Mouse (Mus musculus) layer of hippocampus, postnatal 14 days (tissue): ENCODE measurements at regions not wholly inside any gene's neighbourhood (a gene's known extent, or its start where the extent isn't known, plus 50 kb on each side); places are given as distances from the start of the nearest gene placed in this dataset.
A peak's percentile ranks its signal among the peaks of the same experiment; 100 is the strongest.

Experiments
- DNase-seq, 2 experiments: peaks; one replicate each; pipeline ENCODE4 v3.0.0; 2021 to 2022; ENCODE audit warnings: low spot score in 2 of 2, mixed read lengths in 1 of 2

- DNase-seq = no peak
Observed at GRCm38 (mm10) chr3:148336640-148337039, 653.7 kb downstream of the Adgrl2 start.

GRCm38 (mm10) chr3:148336091-148336511, 654.3 kb downstream of the Adgrl2 start:
- no peak for DNase-seq

GRCm38 (mm10) chr3:148335654-148336053, 654.7 kb downstream of the Adgrl2 start:
- no peak for DNase-seq

DNA sequence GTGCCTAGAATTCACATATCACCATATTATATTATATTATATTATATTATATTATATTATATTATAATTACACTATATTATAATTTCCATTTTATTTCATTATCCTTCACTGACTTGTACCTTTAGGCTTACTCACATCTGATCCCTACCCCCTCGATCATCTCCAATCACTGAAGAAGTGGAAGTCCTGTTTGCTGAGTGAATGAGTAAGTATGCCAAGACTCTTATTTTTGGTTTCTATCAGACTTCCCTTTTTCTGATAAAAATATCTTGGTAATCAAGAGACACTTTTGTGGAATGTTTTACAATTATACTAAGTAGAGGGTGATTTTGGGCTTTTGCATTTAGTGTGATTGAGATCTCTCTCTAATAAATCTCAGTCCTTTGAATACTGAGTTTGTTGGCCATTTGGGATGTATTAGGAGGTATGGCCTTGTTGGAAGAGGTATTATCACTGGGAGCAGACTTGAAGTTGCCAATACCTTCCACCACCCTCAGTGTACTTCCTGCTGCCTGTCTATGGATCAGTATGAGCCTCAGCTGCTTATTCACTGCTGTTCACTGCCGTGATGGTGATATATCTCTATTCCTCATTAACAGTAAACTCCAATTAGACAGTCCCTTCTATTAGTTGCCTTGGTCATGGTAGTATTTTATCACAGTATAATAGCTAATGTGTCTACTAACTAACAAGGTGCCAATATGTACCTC, 665.3 kb downstream of the Adgrl2 start:
- DNase-seq = no peak

- no peak for DNase-seq
Observed at GRCm38 (mm10) chr3:148321894-148322293, 668.5 kb downstream of the Adgrl2 start.

DNA sequence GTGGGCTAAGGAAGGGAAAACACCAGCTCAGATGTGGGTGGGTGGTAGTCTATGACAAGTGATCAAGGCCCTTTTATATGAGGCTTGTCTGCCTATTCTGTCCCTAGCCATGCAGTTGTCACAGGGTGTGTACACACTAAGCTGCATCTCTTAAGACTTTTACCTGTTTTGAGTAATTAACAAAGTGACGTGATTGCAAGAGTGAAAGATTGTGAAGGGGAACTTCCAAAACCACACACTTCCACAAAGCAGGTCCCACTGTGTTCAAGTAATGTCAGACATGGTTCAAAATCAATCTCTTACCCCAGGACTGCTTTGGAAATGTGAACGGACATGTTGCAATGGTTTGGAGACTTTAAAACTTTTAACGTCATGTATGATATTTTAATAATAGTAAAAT, 674.2 kb downstream of the Adgrl2 start:
- DNase-seq = no peak

GRCm38 (mm10) chr3:148315286-148315685, 675.1 kb downstream of the Adgrl2 start:
- DNase-seq = peak in 1 of 2 experiments; percentile 26

DNA sequence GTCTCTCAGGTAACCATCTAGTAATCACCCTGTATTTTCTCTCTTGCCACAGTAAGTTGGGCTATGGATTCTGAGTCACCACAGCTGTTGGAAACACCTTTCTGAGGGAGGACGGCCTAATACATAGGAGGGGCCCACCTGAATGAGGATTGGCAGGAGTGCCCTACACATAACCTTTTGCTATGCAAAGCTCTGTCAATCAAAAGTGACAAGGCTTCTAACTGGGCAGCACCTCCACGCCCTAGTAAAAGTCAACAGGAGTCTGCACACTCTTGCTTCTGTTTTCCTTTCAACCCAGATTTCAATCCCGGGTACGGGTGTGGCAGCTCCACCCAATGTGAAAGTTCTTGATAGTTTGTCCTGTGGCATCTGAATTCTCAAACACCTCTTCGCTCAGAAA, 694.8 kb downstream of the Adgrl2 start:
- DNase-seq = no peak

- DNase-seq = no peak
Observed at GRCm38 (mm10) chr3:148278978-148279377, 711.4 kb downstream of the Adgrl2 start.

DNA sequence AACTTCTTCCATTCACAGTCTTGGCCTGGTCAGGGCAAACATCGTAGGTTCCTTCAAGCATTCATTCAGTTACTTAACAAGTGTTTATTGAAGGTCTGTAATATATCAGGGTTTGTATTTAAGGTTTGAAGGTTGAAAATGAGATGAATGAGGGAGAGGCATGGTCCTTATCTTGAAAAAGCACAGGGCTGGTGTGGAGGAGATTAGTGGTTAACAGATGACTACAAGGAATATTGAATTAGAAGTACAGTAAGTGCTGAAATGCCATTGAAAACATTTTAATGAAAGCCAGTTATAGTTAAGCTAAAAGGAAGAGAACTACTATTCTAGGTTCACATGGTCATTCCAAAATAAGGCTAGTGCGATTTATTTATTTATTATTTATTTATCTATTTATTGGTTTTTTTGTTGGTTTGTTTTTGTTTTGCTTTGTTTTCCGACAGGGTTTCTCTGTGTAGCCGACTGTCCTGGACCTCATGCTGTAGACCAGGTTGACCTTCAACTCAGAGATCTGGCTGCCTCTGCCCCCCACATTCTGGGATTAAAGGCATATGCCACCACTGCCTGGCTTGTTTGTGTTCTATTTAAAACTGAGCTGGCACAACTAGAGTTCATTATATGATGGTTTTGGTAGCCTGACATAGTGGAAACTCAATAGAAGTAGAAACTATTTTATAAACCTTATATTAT, 718.1 kb downstream of the Adgrl2 start:
- DNase-seq = no peak

DNA sequence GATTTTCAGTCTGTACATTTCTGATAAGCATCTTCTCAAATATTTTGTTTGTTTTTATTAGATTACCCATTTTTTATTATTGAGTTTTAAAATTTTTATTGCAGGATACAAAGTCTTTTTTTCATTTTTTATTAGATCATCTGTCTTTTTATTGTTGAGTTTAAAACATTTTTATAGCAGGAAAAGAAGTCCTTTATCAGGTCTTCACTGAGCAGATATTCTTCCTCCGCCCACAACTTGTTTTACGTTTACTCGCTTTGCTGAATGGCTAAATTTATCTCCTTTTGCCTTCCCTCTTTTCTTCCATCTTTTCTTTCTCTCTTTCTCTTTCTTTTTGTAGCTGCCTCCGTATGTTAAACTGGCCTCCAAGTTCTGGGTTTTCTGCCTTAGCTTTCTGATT, 721.5 kb downstream of the Adgrl2 start:
- DNase-seq = no peak

- DNase-seq = no peak
Observed at GRCm38 (mm10) chr3:148259211-148259610, 731.1 kb downstream of the Adgrl2 start.

- peak; percentile 13 to 66 for DNase-seq
Observed at GRCm38 (mm10) chr3:148248617-148249016, 741.7 kb downstream of the Adgrl2 start.

- DNase-seq = no peak
Observed at GRCm38 (mm10) chr3:148246786-148247185, 743.6 kb downstream of the Adgrl2 start.

- DNase-seq = no peak
Observed at GRCm38 (mm10) chr3:148238093-148238492, 752.3 kb downstream of the Adgrl2 start.

DNA sequence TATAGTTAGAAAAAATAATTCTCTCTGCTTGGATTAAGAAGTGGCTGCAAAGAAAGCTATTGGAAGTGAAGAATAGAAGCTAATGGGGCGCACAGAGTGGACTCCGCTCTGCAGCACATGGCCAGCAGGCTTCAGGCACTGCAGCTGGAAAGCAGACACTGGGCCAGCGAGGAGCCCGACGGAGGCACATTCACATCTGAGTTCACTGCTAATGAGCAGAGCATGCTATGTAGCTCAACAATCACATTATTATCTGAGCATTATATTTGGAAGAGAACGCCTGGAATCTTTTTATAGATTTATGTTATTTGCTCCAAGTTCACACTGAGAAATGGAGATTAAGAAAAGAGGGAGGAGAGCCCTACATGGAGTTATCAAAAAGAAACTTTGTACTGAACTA, 752.8 kb downstream of the Adgrl2 start:
- no peak for DNase-seq

DNA sequence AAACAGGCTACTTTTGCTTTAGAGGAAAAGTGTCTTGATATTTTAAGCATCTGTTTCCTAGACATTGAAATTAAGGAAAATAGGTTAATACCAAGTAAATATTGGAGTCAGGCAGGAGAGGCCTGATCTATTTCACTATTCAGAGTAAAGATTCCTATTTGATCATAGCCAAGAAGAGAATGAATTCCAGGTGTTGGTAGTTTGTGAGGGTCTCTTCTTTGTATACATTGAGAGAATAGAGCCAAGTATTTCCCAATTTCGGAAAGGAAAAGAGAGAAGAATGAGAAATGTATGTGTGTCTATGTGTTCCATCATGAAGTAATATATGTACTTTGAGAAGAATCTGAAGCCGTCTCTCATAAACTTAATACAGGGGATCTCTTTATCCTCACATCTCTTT, 756.7 kb downstream of the Adgrl2 start:
- no peak for DNase-seq

- DNase-seq = no peak
Observed at GRCm38 (mm10) chr3:148229192-148229591, 761.2 kb downstream of the Adgrl2 start.

- DNase-seq = no peak
Observed at GRCm38 (mm10) chr3:148228002-148228707, 762.2 kb downstream of the Adgrl2 start.

DNA sequence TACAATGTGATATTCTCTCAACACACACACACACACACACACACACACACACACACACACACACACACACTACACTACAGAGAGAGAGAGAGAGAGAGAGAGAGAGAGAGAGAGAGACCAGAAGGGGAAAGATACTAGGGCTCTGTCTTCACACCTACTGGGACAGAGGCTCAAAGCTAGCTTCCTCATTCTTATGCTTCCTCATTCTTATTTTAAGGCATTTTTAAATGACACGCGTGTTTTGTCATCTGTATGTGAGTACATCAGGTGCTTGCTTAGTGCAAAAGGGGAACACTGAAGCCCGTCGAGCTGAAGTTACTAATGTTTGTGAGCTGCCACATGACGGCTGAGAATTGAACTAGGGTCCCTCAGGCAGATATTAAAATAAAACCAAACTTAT, 769.5 kb downstream of the Adgrl2 start:
- DNase-seq = no peak

GRCm38 (mm10) chr3:148220024-148220590, 770.2 kb downstream of the Adgrl2 start:
- DNase-seq = no peak

DNA sequence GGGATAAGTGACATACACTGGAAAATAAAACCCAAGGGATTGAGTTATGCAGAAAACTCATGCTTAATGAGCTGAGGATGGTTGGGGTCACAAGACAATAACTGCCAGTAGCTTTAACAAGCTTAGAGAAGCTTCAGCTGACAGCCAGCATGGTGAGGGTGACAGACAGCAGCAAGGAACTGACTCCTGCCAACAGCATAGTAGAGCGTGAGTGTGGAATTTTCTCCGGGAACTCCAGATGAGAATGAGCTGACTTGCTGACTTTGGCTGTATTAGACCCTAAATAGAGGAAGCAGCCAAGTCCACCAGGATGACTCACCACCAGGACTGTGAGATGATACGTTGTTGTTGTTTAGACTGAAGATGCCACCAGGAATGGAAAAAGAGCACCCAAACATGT, 788.2 kb downstream of the Adgrl2 start:
- DNase-seq = no peak
